Mouse (Mus musculus) heart, adult 11 months (tissue): ENCODE results near the gene Hcn1.
A peak's percentile ranks its signal among the peaks of the same experiment; 100 is the strongest.

Experiments
- DNase-seq: peaks from one replicate; pipeline ENCODE4 v3.0.0; 2022

The Hcn1 gene

DNA sequence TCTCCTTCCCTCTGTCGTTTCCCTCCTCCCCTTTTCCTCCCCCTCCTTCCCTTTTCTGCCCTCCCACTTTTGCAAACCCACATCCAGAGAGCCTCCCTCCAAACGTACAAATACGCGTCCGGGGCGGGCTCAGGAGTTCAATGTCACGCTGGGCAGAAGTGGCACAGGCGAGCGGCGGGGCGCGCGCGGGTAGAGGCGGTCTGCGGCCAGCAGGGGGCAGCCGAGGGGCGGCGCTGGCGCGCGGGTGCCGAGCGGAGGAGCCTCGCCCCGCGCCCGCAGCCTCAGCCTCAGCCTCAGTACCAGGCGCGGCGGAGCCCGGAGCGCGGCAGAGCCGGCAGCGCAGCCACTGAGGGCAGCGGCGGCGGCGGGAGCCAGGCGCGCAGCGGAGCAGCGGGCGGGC lies at the start of gene Hcn1:
TSS of gene Hcn1 (plus strand) at position 140 of the 400 bp plus-strand sequence.
- DNase-seq: peak; percentile 82

DNA sequence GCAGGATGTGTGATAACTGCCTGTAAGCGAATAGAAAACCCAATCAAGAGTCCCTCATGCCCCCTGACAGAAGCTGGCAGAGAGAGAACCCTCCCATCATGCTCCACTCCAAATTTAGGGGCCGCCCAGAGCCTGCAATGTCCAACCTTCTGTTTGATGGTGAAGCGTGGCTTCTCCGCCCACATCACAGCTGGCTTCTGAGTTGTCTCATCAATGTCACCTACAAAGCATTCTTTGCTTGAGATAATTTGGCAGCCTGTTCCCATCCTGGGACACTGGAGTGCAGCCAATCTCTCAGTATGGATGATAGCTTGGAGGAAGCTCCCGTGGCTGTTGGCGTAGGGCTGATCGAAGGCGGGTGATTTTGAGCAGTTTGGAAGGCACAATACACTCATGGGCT lies 34.9 kb upstream of the Hcn1 start:
- DNase-seq: peak; percentile 93

DNA sequence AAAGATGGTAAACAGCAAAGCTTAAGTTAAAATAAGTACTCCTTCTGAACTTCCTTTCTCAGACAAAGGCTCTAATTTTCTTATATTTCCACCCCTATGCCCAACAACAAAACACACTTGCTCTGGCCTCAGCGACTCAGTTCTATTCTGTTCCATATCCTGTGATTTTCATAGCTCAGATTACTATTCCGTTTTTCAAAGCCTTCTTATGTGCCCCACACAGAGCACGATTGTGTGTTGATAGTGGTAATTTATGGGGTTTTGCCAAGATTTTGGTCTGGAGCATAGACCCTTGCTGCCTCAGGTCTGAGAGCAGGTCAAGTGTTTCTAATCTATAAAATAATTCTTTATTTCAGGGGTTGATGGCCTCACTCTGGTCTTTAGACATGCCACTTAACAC lies 30.4 kb upstream of the Hcn1 start:
- no peak for DNase-seq

DNA sequence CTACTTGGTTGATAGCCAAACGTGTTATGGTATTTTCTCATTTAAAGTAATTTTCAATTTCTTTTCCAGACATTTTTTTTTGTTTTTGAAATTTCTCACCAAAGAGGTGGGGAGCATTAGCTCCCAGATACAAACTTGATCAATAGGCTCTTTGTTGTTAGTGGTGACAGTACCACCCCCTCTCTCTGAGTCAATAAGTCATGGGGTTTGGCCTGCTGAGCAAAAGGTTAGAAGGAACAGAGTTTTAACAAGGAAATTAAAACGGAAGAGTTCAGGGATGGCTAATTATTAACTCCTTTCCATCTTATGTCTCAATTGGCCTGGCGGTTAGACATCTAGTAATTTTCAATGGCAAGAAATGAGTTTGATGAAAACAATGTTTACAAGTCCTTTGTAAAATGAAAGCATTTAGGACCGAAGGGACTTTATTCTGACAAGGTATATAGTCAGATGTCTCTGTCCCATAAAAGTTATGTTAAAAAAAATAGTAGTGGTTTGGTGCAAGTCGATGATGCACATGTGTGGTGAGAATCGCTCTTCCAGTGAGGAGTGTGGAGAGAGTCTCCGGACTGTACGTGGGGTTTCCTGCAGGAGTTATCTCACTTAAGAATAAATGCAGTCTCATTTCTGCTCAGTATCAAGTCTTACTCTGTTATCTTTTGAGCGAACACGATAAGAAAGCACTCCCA lies 7.5 kb upstream of the Hcn1 start:
- DNase-seq: no peak

DNA sequence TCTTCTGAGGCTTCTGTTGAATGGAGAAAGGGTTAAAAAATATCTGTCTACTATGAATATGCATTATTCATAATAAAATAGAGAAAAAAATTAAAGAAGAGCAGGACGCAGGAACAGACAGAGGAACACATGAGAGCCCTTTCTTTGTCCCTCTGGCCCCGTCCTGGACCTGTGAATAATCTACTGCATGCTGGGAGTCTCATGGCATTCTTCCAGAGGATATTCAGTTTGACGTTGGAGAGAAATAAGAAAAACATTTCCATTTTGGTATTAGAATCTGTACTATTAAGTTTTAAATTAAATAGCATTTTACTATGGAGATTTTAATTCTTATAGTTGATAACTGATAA lies 7.0 kb upstream of the Hcn1 start:
- no peak for DNase-seq

DNA sequence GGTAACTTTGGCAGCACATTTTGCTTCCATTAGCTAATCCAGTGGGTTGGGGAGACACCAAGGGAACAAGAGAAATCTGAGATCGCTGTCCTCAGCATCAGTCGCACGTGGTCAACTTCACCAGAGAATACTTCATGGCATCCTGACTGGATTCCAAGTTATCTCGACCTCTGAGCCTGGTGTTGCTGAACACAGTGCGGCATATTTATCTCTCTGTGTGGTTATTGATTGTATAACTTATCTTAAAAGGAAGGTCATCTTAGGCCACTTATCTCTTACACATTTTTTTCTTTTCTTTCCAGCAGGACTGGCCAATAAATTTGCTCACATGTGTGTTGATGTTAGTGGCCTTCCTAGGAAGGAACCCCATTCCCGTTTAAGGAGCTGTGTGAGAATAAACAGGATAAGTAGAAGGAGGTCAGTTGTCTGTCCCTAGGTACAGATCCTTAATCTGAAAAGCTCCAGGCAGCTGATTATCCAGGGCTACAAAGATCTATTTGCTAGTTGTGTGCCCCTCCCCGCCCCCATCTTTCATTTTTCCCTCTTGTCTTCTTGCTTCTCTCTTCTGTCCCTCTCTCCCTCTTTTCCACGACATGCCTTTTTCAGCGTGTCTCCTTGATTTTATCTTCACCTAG lies 672 bp upstream of the Hcn1 start:
- peak; percentile 53 for DNase-seq

DNA sequence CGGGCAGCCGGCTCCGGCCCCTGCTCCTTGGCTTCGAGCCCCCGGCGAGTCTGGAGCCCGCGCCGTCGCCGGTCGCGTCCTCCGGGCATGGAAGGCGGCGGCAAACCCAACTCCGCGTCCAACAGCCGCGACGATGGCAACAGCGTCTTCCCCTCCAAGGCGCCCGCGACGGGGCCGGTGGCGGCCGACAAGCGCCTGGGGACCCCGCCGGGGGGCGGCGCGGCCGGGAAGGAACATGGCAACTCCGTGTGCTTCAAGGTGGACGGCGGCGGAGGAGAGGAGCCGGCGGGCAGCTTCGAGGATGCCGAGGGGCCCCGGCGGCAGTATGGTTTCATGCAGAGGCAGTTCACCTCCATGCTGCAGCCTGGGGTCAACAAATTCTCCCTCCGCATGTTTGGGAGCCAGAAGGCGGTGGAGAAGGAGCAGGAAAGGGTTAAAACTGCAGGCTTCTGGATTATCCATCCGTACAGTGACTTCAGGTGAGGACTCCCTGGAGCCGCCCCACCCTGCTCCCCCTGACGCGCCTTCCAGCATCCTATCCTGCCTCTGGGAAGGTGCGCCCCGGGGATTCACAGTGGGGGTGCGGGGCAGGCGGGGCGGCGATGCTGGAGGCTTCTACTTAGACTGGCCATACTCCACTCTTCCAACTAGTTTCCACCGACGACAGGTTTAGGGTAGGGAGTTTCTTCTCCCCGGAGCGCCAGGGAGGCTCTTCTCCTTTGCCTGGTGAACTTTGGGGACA lies 668 bp downstream of the Hcn1 start:
- peak; percentile 65 for DNase-seq

DNA sequence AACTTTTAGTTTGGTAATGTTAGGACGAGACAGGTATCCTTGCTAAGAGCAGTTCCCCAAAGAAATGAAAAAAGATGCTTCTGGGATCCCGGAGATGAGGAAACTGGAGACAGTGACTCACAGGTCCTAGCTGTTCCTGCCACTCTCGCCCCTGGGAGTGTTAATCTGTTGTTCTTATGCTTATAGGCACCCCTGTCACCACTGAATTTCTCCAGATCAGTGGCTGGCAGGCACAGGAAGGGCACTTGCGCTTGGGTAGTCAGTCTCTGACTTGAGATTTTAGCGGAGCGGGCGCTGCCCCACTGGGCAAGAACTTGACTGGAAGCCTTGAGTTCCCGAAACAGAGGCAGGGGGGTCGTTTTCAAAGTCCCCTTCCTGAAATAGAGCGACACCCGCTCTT lies 1.3 kb downstream of the Hcn1 start:
- DNase-seq: peak; percentile 68

DNA sequence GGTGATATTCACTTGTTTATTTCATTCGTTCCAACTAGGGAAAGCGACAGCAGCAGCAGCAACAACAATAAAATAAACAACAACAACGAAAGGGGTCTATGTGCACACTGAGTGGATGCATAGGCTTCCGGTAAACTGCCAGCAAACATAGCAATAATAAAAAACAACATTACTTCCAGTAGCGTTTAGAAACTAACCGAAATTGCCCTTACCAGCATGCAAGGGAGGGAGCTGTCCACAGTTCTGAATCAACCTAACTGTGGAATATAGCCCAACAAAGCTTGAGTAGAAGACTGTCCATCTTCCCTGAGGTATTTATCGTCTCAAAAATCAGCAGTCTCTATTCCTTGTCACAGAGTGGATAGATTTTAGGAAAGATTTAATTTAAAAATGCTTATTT lies 2.0 kb downstream of the Hcn1 start:
- no peak for DNase-seq

DNA sequence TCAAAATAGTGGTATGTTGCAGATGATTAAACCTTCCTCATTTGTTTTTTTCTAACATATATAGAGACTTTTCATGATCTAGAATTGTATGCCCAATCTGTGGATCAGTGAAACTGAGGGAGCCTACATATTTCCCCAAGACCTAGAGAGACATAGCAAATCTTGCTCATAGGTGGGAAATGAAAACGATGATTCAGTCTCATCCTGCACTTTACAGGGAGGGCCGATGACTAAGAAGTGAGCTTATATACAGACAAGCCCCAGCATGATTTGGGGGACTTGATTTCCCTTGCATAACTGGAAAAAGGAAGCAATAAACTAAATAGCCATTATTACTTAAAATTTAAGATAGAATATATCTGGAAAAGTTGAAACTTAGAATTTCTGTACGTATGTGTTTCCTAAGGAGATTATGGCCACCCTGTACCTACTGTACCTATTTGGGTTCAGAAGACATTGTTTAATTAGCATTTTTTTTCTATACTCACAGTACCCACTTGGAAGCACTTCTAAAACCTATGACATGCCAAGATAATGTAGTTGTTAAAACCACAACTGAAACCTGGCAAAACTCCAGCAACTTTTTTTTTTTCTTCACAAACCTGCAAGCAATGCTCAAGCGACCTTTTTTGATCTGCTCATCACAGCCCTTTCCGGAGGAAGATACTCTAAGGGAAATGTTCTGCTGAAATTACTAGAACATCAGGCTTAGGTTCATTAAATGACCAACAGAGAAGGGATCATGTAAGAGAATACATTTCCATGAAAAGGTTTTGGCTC lies 3.0 kb downstream of the Hcn1 start:
- no peak for DNase-seq

DNA sequence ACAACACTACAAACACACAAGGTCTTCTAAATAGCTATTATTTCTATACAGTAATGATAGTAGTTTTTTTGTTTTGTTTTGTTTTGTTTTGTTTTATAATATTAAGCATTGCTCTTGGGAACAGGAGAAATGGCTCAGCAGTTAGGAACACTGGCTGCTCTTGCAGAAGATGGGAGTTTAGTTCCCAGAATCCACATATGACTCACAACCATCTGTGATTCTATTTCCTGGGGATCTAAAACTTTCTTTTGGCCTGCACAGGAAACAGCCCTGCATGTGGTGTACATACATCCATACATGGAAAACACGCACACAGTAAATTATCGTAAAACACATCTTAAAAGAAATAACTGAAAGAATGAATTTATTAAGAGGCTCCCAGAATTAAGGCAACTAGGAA lies 9.8 kb downstream of the Hcn1 start:
- DNase-seq: no peak

DNA sequence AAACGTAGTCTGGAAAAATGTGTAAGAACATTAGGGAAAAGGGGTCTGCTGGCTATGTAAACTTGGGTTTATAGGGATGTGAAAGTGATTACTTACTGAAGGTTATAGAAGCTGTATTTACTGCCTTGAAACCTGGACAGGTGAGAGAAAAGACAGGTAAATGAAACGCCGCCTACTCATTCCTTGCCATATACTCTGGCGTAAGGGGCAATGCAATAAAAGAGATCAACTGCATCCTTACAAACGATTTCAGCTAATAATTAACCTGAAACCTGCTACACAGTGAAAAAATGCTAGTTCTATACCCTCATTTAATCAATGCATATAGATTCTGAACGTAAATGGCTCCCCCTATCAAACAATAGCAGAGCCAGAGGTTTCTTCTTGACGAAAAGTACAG lies 17.4 kb downstream of the Hcn1 start:
- DNase-seq: no peak

DNA sequence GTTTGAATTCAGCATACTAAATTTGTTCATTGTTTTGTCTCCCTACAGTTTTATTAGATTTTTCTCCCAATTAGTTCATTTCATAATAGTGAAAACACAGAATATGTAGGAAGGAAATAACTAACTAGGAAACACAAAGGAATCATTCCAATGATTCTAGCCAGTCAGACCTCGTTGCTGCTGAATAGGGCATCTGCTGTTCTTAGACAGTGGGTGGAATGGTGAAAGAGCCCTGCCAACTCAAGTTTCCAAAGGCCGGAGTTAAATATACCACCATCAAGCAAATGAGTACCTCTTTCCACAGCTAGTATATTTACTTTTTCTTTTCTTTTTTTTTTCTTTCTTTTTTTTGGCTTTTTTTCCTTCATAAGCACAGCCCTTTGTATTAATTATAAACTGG lies 55.4 kb downstream of the Hcn1 start:
- no peak for DNase-seq

DNA sequence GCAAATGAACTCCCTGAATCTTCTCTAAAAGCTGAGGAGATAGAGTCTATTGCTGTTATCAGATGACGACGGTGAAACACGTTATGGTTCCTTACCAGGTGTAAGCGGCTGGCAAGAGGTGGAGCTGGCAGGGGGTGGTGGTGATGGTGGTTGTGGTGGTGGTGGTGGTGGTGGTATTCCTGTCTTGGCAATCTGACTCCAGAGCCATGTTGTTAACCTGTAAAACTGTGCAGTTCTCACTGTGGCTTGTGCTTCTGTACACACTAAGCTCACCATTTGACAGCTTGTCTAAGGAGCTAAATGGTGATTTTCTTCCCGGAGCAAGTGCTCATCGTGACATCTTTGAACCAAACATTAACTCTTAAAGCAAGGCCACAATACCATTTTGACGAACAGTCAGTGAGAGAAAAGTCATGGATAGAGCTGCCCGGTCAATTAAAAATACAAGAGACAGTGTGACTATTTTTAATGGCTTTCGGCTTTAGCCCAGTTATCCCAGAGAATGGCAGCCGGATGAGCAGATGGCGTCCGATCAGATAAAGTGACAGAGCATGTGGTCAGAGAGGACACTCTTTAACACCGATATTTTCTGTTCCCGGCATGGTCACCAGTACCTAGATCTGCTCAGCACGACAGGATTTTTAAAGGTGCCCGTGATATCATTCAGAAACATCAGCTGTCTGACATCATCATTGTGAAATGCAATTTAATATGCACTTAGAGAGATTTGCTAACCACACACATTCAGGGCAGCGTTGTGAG lies 56.5 kb downstream of the Hcn1 start:
- DNase-seq: no peak

DNA sequence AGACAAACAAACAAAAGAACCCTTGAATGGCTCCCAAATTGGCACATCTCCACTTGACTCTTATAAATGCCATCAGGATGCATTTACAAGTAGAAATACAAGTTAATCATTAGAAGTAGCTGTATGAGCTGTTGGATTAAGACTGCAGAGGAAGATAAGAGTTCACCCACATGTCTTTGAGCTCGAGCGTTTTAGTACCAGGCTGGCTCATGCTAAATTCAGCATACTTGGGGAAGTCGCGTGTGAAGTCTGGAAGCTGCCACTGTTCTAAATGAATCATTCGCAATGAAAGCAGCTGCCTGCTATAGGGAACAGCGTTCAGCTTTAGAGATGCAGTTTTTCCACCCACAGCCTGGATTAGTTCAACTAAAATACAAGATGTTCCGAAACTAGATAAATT lies 57.4 kb downstream of the Hcn1 start:
- DNase-seq: no peak

DNA sequence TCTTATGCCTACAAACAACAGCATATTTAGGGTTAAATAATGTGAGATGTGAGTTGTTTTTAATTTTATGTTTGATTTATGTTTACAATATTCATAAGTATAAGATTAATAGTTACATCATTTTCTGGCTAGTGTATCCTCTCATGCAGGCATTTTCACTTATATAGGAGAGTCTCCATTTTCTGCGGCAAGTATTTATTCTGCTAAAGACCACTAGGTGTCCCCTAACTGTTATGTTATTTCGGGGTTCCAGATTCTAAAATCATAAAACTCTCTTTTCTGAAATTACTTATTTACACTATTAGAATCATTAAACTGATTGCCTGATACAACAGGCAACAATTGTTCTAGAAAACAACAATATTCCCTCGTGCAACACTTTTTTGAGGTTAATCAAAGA lies 60.5 kb downstream of the Hcn1 start:
- DNase-seq: no peak

DNA sequence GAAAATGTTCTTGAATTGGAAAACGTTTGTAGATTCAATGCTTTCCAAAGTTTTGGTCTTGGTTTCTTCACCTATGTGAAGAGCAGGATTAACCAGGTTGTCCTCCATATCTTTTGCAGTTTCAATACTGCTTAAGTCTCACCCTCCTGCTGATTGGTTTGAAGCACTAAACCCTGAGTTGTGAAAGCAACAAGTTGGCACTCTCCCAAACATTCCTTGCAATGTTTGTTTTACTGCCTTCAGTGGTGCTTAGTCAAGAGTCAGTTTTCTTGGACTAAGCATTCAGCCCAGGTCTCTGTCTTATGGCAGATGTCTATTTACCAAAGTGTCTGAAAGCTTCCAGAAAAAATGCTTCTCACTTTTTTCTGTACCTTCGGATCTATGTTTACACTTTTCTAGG lies 67.2 kb downstream of the Hcn1 start:
- no peak for DNase-seq

DNA sequence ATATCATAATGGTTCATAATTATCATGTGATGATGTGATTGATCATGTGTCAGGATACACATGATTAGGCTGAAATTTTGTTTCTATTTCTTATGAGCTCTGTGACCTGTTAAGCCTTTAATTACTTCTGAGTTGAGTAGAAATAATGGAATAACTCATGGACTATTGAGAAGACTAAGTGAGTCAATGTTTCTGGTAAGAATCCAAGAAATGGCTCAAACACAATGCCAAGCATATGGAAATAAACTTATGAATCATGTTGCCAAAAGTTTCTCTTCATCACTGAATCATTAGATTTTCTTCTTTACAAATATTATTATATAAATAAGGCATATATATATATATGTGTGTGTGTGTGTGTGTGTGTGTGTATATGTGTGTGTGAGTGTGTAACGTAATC lies 69.7 kb downstream of the Hcn1 start:
- no peak for DNase-seq

DNA sequence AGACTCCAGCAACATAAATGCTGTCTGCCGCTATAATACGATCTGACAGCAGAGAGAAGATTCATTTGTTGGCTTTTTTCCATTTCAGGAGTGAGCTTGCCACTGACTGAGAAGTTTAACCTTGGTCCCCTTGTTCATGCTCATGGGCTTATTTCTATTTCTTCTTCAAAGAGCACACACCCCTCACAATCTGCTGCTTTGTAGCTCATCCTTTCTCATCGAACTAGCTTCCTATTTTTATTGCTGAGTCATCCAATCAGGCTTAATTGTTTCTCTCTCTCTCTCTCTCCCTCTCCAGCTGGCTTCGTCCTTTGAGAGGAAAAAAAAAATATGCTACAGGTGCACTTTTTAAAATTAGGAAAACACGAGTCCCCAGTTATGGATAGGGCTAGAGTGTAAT lies 74.3 kb downstream of the Hcn1 start:
- no peak for DNase-seq

DNA sequence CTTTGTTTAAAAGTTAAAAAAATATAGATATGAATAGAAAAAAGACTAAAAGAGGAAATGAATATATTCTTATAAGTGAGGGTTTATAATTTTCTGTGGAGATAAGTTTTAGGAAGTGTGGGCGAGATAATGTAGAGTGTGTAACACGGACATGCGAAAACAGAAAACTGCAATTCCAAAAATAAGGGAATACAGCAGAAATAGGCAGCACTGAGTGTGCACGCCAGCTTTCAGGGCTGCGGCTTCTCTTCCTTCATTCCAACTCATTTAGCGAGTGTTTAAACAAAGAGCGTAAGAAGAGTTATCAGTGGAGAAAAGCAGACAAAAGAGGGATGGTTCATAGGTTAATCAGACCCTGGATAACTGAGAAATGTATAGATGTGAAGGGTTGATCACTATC lies 85.5 kb downstream of the Hcn1 start:
- no peak for DNase-seq

DNA sequence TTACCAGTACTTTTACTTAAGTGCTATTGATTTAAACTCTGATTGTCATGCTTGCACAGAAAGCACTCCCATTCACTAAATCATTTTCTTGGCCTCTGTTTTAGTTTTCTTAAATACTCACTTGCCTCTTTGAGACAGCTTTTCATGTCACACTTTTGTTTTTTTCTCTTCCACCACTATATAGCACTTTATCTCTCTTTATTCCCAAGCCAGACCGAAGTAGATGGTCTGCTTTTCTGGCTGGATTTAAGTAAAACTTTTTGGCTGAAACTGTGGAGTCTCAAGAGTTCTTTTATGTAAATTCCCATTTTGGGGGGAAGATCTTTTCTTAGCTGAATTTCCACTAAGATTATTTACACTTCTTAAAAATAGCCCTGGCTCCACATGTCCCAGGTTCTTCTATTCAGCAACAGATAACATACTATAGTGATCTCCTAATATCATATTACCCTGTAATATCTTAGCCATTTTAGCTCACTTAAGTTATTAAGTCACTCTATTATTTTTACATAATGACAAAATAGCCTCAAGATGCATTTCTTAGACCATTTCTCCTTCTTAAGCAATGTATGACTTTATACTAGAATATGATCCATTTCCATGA lies 92.7 kb downstream of the Hcn1 start:
- no peak for DNase-seq

DNA sequence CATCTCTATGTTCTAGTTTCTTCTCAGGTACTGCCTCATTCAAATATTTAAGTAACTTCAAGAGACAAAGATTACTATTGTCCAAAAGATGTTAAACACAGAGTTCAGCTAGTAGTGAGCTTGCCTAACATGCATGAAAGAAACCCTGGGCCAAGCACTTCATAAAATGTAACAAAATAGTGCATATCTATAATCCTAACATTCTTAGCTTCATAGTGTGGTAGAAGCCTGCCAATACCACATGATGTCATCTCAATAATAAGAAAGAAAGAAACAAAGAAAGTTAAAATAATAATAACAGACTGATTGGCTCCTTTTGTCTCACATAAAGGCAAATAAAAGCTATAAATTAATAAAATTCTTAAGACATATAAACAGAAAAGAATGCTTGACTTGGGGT lies 103.5 kb downstream of the Hcn1 start:
- no peak for DNase-seq

DNA sequence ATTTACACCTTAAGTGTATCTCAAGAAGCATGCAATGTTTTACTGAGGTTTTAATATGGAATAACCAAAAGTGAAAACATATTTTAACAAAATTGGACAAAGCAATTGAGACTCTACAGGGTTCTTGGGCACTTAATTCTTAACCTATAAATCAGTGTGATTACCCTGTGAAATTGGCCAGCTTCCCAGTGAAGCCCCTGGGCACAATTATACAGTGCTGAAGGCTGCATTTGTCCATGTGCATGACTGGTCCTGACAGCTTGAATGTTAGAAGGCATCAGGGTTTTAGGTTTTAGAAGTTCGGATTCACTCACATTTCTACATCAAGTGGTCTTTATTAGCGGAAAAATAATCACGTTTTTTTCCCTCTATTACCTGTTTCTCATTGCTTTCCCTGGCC lies 103.9 kb downstream of the Hcn1 start:
- no peak for DNase-seq
